Mouse (Mus musculus): ENCODE results near the gene Plppr2.
A peak's percentile ranks its signal among the peaks of the same experiment; 100 is the strongest.

DNA sequence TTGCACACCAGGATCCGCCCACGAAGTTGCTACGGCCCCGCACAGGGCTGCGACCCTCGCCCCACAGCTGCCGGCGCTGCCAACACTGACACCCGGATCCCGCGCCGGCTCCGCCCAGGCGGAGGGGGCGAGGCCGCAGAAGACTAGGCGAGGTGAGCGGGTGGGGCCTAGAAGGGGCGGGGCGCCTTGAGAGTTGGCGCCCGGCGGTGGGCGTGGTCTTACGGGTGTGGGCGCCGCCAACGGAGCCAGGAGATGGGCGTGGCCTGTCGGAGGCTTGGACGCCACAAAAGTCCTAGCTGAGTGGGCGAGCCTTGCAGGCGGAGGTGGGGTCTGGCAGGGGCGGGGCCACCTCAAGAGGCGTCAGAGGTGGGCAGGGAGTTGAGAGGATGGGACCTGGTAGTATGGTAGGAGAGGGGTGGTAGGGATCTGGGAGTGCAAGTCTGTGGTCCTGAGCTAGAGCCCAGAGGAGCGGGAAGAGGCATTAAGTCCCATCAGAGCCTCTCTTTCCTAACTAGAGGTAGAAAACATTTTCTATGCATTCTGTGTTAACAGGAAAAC lies 18.7 kb upstream of the Plppr2 start, which contains the start of gene Rab3d:
- TF ChIP-seq CTCF (IDR thresholded peaks at IDR 0.05; ENCODE audit: low read depth), result peak; percentile 13; the same call in 1 of the 2 replicates
- TF ChIP-seq EP300 (optimal IDR thresholded peaks at IDR 0.05), result no peak
